18 mouse cellular contexts compared by ENCODE assay signal in the genomic region with DNA sequence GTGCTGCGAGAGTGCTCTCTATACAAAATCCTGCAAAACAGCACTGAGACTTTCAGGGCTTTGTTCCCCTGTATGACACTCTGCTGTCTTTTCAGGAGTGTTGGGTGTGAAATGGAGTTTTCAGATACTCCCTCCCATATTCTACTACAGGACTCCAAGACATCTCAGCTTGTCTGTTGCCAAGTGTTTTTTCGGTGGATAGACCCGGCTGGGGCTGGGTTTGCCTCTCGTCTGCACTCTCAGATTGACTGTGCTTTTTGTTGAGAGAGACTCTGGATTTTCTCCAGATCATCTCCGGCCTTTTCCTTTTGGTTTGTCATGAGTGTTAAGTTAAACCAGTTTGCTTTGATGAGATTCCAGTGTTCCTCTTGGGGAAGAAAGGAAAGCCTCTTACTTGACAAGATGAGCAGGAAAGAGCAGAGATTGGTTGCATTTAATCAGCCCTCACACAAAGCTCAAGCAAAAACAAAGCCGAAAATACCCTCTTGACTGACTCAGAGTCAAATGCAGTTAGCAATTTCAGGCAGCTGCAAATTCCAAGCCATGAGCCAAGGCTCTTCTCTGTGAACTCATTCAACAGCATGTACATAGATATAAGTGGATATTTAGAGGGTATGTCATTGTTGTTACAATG.
DNase-seq lines count a peak whose midpoint lies in the region; ATAC-seq and TF ChIP-seq lines count a peak whose summit lies in the region.
"Had no signal": no experiment of that assay in that cellular context is flagged by ENCODE, and none has a peak within 500 bp of the region (broad histone marks: within the 10 kb centered on the region; RNA-seq: fewer than 3 reads in every experiment).

No protein-coding gene starts in this region.

- H3K79me2 ChIP-seq in heart, adult 2 months (replicated peaks; ENCODE audit: control insufficient read depth, insufficient read depth, low read length), result no peaks in the 10 kb centered on the region

- ATAC-seq in limb, embryonic 15.5 days (ENCODE audit: insufficient number of reproducible peaks, low FRiP score, low TSS enrichment, low read depth), result no peak
- ATAC-seq: forebrain, embryonic 14.5 days had no signal

- H3K4me1 ChIP-seq in heart, adult 2 months (ENCODE audit: control insufficient read depth, insufficient read depth, low read length), result no peaks in the 10 kb centered on the region
- H3K4me1 ChIP-seq in limb, embryonic 15.5 days, result peaks cover 6% of the 10 kb centered on the region; the same call in 1 of the 2 replicates
- H3K4me1 ChIP-seq: stomach, embryonic 15.5 days had no signal

- WGBS in heart, adult 2 months, result 20% methylated on average over 6 of the region's 6 CpGs
- WGBS in limb, embryonic 15.5 days, result 67% methylated on average over 6 of the region's 6 CpGs

- no peaks in the 10 kb centered on the region for H3K9me3 ChIP-seq in limb, embryonic 15.5 days
- H3K9me3 ChIP-seq: embryonic facial prominence, embryonic 12.5 days; liver, embryonic 15.5 days; stomach, embryonic 15.5 days had no signal

- no peaks in the 10 kb centered on the region for H3K27me3 ChIP-seq in heart, adult 2 months (ENCODE audit: control insufficient read depth, insufficient read depth, low read length)
- no peaks in the 10 kb centered on the region for H3K27me3 ChIP-seq in limb, embryonic 15.5 days
- H3K27me3 ChIP-seq: embryonic facial prominence, embryonic 12.5 days; hindbrain, embryonic 13.5 days; liver, embryonic 15.5 days; megakaryocyte, embryonic 14.5 days; stomach, embryonic 15.5 days had no signal

- no peak overlapping the region for H3K4me2 ChIP-seq in limb, embryonic 15.5 days
- H3K4me2 ChIP-seq: embryonic facial prominence, embryonic 12.5 days; hindbrain, embryonic 13.5 days; liver, embryonic 15.5 days; stomach, embryonic 15.5 days had no signal

- no peak for TF ChIP-seq CTCF in gastrocnemius, adult 2 months (IDR thresholded peaks at IDR 0.05)
- TF ChIP-seq CTCF in heart, adult 2 months (IDR thresholded peaks at IDR 0.05), result no peak

- no peaks in the 10 kb centered on the region for H3K36me3 ChIP-seq in heart, adult 2 months (ENCODE audit: control insufficient read depth, insufficient read depth, low read length)
- H3K36me3 ChIP-seq in limb, embryonic 15.5 days, result no peaks in the 10 kb centered on the region
- H3K36me3 ChIP-seq: embryonic facial prominence, embryonic 12.5 days; hindbrain, embryonic 13.5 days; liver, embryonic 15.5 days; stomach, embryonic 15.5 days had no signal

- no peak for TF ChIP-seq EP300 in heart, adult 2 months (IDR thresholded peaks at IDR 0.05; ENCODE audit: insufficient read depth, low read depth, low read length)

- no peak overlapping the region for H3K9ac ChIP-seq in heart, adult 2 months (ENCODE audit: low read depth, low read length)
- no peak overlapping the region for H3K9ac ChIP-seq in limb, embryonic 15.5 days
- H3K9ac ChIP-seq: embryonic facial prominence, embryonic 12.5 days; hindbrain, embryonic 13.5 days; liver, embryonic 15.5 days; stomach, embryonic 15.5 days had no signal

- no peak for TF ChIP-seq POLR2A in heart, adult 2 months (IDR thresholded peaks at IDR 0.05; ENCODE audit: insufficient read depth, low read depth, low read length)

- intact Hi-C loops in gastrocnemius, adult 2 months (cut with DNase I), result no loop called here
- intact Hi-C loops in heart, postnatal 10 days (cut with DNase I), result no loop called here
- intact Hi-C loops in heart, adult 2 months (cut with DNase I), result no loop called here

- H3K4me3 ChIP-seq in gastrocnemius, adult 2 months, result peak overlapping the region; percentile 21; the same call in 1 of the 2 replicates
- no peak overlapping the region for H3K4me3 ChIP-seq in heart, adult 2 months
- no peak overlapping the region for H3K4me3 ChIP-seq in limb, embryonic 15.5 days
- H3K4me3 ChIP-seq: embryonic facial prominence, embryonic 12.5 days; hindbrain, embryonic 13.5 days; liver, embryonic 15.5 days; megakaryocyte, embryonic 14.5 days; stomach, embryonic 15.5 days had no signal

- DNase-seq in gastrocnemius, adult 2 months, result no peak
- no peak for DNase-seq in gastrocnemius, postnatal 25 days
- peak; percentile 17 to 25 for DNase-seq in heart, postnatal 10 days
- no peak for DNase-seq in heart, adult 2 months
- peak; percentile 21 for DNase-seq in lung, postnatal 10 days
- DNase-seq in lung, postnatal 14 days, result no peak
- DNase-seq in neural tube, embryonic 10.5 days (ENCODE audit: extremely low spot score, low spot score), result no peak
- DNase-seq: B cell, adult 2 months; cerebellum, adult 18-20 months; kidney, adult 18-20 months; kidney, postnatal 14 days had no signal

- peak overlapping the region; percentile 13 for H3K27ac ChIP-seq in gastrocnemius, adult 2 months
- no peak overlapping the region for H3K27ac ChIP-seq in heart, adult 2 months
- peak overlapping the region; percentile 22; the same call in 1 of the 2 replicates for H3K27ac ChIP-seq in limb, embryonic 15.5 days
- H3K27ac ChIP-seq: embryonic facial prominence, embryonic 12.5 days; hindbrain, embryonic 13.5 days; liver, embryonic 15.5 days; stomach, embryonic 15.5 days had no signal

Comparison
In these comparisons a context has a peak if more than half of its experiments do, and no peak if none do; other contexts are left out.
1. DNase-seq: peak in heart, postnatal 10 days (2 of 2) and lung, postnatal 10 days (single experiment); none in gastrocnemius, adult 2 months (single experiment), gastrocnemius, postnatal 25 days (single experiment), heart, adult 2 months (0 of 2), lung, postnatal 14 days (single experiment) and neural tube, embryonic 10.5 days (single experiment).